Mouse (Mus musculus) testis, adult 2 months (tissue): ENCODE data around the gene Trim62.

ENCODE experiments used
- CTCF ChIP-seq: fragments of 200-500 bp; IDR thresholded peaks from 2 replicates; pipeline ENCODE4 v1.5.1; 2012; ENCODE audit warnings: low read depth, mild to moderate bottlenecking, inconsistent platforms, low read length, moderate library complexity; ENCODE audit not compliant: control insufficient read depth, insufficient read depth, insufficient replicate concordance
- POLR2A ChIP-seq: fragments of 200-500 bp; IDR thresholded peaks from 2 replicates; pipeline ENCODE4 v1.6.1; 2012; ENCODE audit warnings: low read depth, mild to moderate bottlenecking, inconsistent platforms, low read length, moderate library complexity; ENCODE audit not compliant: control insufficient read depth

- TF ChIP-seq POLR2A (peak; percentile 37; the same call in 1 of the 2 replicates), CTCF (no peak)
Observed at GRCm38 (mm10) chr4:128883379-128883781, at the start of gene Trim62.
